Mouse (Mus musculus) layer of hippocampus, adult 2 months (tissue): Measurements from ENCODE around the gene Galnt15. TPM values are rescaled to one million over a fixed set of nuclear protein-coding genes. Genes with fewer than 3 reads are reported as not detected.
"Not testable (repeated sequence)": the region's sequence is repeated elsewhere in the genome, so short reads cannot be mapped to it uniquely, and the experiment has no call there.

Experiments
- DNase-seq, 2 experiments: peaks; one replicate each; pipeline ENCODE4 v3.0.0; 2022; ENCODE audit warnings: low spot score in 2 of 2
- H3K27ac ChIP-seq: fragments of 200-600 bp; 2 replicates; pipeline ENCODE4 v1.8.1; 2022
- H3K4me3 ChIP-seq: fragments of 200-600 bp; 2 replicates; pipeline ENCODE4 v1.8.1; 2022; ENCODE audit warnings: mild to moderate bottlenecking
- CTCF ChIP-seq: fragments of 200-600 bp; conservative IDR thresholded peaks from 2 replicates; pipeline ENCODE4 v1.8.1; 2022; ENCODE audit warnings: antibody characterized with exemption, mild to moderate bottlenecking, moderate library complexity
- total RNA-seq, 2 experiments: library from RNA; stranded (reverse); gene quantifications; 2 replicates each; pipeline ENCODE4 v1.2.3; 2021

The Galnt15 gene
- total RNA-seq, 2 experiments from 2014 or later: 2.3 to 2.4 TPM

- H3K4me3 ChIP-seq: peak within 1 kb of the TSS; percentile 71
- H3K27ac ChIP-seq: peak within 1 kb of the TSS; percentile 98
- TF ChIP-seq CTCF: no peak
- no peak for DNase-seq
These were observed 56.1 kb downstream of the Galnt15 start, which contains the start of gene Oxnad1 for GRCm38 (mm10) chr14:32084761-32085485. Gene Oxnad1, plus strand, starts transcription at chr14:32085374.

DNA sequence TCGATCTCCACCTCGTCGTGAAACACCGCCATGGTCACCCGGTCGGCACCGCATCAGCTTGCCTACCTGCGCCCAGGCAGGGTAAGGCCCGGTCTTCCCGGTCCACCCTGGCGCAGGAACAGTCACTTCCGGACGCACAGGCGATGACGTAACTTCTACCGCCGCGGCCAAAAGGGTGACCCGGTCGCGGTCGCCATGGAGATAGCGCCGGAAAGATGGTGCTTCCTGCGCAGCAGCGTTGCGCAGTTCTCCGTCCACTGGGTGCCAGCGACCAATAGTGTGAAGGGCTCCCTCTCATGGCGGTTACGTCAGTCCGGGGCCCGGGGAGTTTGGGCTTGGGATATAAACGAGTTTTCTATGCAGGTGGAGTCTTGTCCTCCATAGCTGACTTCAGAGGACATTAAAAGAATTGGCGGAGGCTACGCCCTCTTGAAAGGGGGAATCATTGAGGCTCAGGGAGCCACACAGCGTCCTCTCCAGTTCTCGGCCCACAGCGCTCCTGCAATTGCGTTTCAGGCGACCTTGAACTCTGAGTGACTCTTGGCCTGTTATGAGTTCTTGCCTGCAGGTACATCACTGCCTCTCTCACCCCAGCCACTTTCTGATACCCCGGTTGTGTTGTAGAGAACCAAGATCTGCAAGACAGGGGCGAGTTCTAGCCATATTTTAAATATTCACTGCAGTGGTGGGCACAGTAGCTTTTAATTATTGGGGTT, 56.9 kb downstream of the Galnt15 start, which contains the start of gene Dph3:
Gene Dph3 (minus strand): TSS at position 244 of the 716 bp plus-strand sequence.
- Histone ChIP-seq H3K27ac (peak within 1 kb of the TSS; percentile 98), H3K4me3 (peak within 1 kb of the TSS; percentile 71)
- peak; percentile 99 for DNase-seq
- peak; percentile 72 for TF ChIP-seq CTCF

DNA sequence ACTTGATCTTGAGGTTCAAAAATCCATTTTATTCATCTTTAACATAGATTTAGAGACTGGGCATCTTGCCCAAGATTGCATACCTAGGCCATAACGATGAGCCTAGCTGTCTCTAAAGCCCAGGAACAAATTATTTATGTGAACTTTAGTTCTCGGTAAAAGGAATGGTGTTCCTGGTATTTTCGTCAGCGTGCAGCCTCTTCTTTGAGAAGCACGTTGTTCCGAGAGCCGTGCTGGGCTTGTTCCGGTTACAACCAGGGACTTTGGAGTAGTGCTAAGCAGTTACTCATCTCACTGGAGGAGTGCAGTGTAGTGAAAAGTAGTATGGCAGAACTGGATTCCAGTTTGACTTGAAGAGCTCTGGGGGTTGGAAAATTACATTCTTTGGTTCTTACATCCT, 57.4 kb downstream of the Galnt15 start:
- TF ChIP-seq CTCF: no peak
- Histone ChIP-seq H3K4me3 (peak overlapping the region; percentile 71), H3K27ac (peak overlapping the region; percentile 98)
- DNase-seq: no peak

- not testable (repeated sequence) for DNase-seq, H3K4me3 ChIP-seq, H3K27ac ChIP-seq
- 0 out of 2 replicates have a peak, but pooled peaks have one; percentile 14 for TF ChIP-seq CTCF
These were observed 58.9 kb downstream of the Galnt15 start for GRCm38 (mm10) chr14:32087584-32088248.

- H3K27ac ChIP-seq: no peak overlapping the region
- no peak overlapping the region for H3K4me3 ChIP-seq
- no peak for DNase-seq
- TF ChIP-seq CTCF: no peak
These were observed 62.3 kb downstream of the Galnt15 start for GRCm38 (mm10) chr14:32091124-32091523.

DNA sequence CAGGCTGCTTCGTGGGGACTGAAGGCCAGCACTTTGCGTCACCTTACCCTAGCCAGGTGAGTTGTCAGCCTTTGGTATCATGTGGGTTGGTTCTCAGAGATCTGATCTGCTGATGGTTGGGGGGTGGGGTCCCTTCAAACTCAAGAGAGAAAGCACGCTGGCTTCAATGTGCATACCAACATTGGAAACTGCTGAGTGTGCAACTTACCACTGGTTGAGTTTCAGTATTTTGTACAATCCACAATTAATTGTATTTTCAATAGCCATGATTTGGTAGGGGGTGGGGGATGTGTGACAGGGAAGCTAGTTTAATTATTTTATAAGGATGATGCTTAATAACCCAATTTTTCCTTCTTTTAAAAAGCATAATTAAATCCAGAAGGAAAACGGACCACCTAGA, 62.9 kb downstream of the Galnt15 start:
- no peak for TF ChIP-seq CTCF
- DNase-seq: no peak
- H3K27ac ChIP-seq: no peak overlapping the region
- no peak overlapping the region for H3K4me3 ChIP-seq

- no peak for TF ChIP-seq CTCF
- H3K4me3 ChIP-seq: no peak overlapping the region
- DNase-seq: no peak
- H3K27ac ChIP-seq: no peak overlapping the region
These were observed 64.2 kb downstream of the Galnt15 start for GRCm38 (mm10) chr14:32093018-32093417.

- Histone ChIP-seq H3K4me3 (no peak overlapping the region), H3K27ac (no peak overlapping the region)
- TF ChIP-seq CTCF: no peak
- DNase-seq: no peak
These were observed 64.8 kb downstream of the Galnt15 start for GRCm38 (mm10) chr14:32093500-32094117.

GRCm38 (mm10) chr14:32095646-32096045, 66.9 kb downstream of the Galnt15 start:
- no peak for TF ChIP-seq CTCF
- no peak for DNase-seq
- H3K27ac ChIP-seq: no peak overlapping the region
- no peak overlapping the region for H3K4me3 ChIP-seq

- Histone ChIP-seq H3K4me3 (no peak overlapping the region), H3K27ac (no peak overlapping the region)
- TF ChIP-seq CTCF: no peak
- no peak for DNase-seq
These were observed 68.0 kb downstream of the Galnt15 start for GRCm38 (mm10) chr14:32096740-32097139.

GRCm38 (mm10) chr14:32097691-32098090, 68.9 kb downstream of the Galnt15 start:
- TF ChIP-seq CTCF: no peak
- no peak overlapping the region for H3K27ac ChIP-seq
- DNase-seq: no peak

DNA sequence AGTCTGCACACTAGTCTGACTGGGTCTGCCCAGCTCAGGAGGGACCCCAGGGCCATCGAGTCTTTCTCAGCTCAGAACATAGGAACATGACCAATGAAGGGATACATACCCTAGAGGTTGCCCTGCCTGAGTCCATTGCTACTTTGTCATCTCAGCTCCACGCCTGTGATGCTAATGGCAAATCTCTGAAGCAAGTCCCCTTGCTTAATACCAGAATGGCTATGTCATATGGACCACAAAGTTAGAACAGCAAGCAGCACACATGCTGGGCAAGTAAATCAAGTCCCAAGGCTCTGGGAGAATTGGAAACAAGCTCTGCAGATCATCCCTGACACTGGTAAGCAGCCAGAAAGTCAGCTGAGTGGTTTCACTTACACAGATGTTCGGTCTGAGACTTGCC, 70.2 kb downstream of the Galnt15 start:
- no peak overlapping the region for H3K27ac ChIP-seq
- TF ChIP-seq CTCF: no peak
- H3K4me3 ChIP-seq: no peak overlapping the region
- no peak for DNase-seq

More at GRCm38 (mm10) chr14:32097691-32098090, 68.9 kb downstream of the Galnt15 start:
- no peak overlapping the region for H3K4me3 ChIP-seq
